In the genomic region with DNA sequence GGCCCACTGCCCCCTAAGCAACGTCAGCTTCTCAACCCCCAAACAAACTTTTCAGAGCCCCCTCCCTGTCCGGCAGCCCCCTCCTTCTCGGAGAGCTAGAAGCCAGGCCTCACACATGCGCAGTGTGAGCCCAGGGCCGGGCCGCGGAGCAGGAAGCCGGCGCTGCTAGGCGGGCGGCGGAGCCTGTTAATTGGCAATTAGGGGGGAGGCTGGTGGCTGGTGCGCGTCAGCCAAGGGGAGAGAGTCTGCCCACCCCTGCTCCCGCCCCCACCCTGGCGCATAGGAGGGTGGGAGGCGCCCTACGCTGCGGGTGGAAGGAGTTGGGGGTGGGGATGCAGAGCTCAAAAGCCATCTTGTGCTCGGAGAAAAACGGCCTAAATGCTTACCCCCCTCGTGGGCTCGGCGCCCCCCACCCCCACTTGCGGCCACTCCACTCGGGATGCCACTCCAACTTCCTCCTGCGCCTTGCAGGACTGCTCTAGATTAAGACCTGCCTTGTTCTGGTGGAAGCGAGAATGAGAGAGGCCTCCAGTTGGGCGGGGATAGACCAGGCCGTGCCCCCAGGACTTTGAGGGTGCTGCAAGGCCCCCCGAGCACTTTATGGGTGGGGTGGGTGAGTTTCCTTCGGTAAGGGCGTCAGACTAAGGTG, we compare ENCODE assay signal across 7 mouse cellular contexts. TPM values are rescaled to one million over a fixed set of nuclear protein-coding genes. Genes with fewer than 3 reads are reported as not detected.
DNase-seq lines count a peak whose midpoint lies in the region; ATAC-seq and TF ChIP-seq lines count a peak whose summit lies in the region.

No protein-coding gene starts in this region.

- no peak for DNase-seq in ES-E14 (ENCODE audit: low read depth, low spot score)
- peak; percentile 91 for DNase-seq in adrenal gland, adult 8-10 months
- no peak for DNase-seq in hindbrain, embryonic 10.5 days (ENCODE audit: low spot score)
- DNase-seq in midbrain, embryonic 14.5 days: peak; percentile 69
- DNase-seq in thymus, postnatal 4 days: peak; percentile 53

- no peaks in the 10 kb centered on the region for H3K36me3 ChIP-seq in ES-E14 (ENCODE audit: control insufficient read depth, insufficient read depth, low read length, poor library complexity, severe bottlenecking)
- H3K36me3 ChIP-seq in forebrain, embryonic 16.5 days (ENCODE audit: control insufficient read depth, insufficient read depth): no peaks in the 10 kb centered on the region
- no peaks in the 10 kb centered on the region for H3K36me3 ChIP-seq in hindbrain, embryonic 10.5 days
- no peaks in the 10 kb centered on the region for H3K36me3 ChIP-seq in limb, embryonic 13.5 days
- no peaks in the 10 kb centered on the region for H3K36me3 ChIP-seq in midbrain, embryonic 14.5 days (ENCODE audit: control insufficient read depth, insufficient read depth, low read length)

- no peak overlapping the region for H3K27ac ChIP-seq in ES-E14 (ENCODE audit: insufficient read depth, low read depth, low read length, poor library complexity, severe bottlenecking)
- no peak overlapping the region for H3K27ac ChIP-seq in forebrain, embryonic 16.5 days (ENCODE audit: low read length)
- H3K27ac ChIP-seq in hindbrain, embryonic 10.5 days: no peak overlapping the region
- peak overlapping the region; percentile 69 for H3K27ac ChIP-seq in limb, embryonic 13.5 days
- H3K27ac ChIP-seq in midbrain, embryonic 14.5 days (replicated peaks; ENCODE audit: low read depth, low read length): no peak overlapping the region

- peak overlapping the region; percentile 57 for H3K4me2 ChIP-seq in forebrain, embryonic 16.5 days (ENCODE audit: low read length)
- peak overlapping the region; percentile 78 for H3K4me2 ChIP-seq in limb, embryonic 13.5 days (replicated peaks)
- peak overlapping the region; percentile 49 for H3K4me2 ChIP-seq in midbrain, embryonic 14.5 days (ENCODE audit: low read length)

- peak overlapping the region; percentile 41 to 49 for H3K4me3 ChIP-seq in ES-E14 (ENCODE audit: insufficient read depth in 1 of 2, low read depth in 1 of 2, low read length in 2 of 2, poor library complexity in 1 of 2, severe bottlenecking in 1 of 2)
- peak overlapping the region; percentile 41 for H3K4me3 ChIP-seq in forebrain, embryonic 16.5 days (replicated peaks; ENCODE audit: low read length)
- peak overlapping the region; percentile 42 for H3K4me3 ChIP-seq in hindbrain, embryonic 10.5 days
- H3K4me3 ChIP-seq in limb, embryonic 13.5 days: peak overlapping the region; percentile 50
- peak overlapping the region; percentile 27 for H3K4me3 ChIP-seq in midbrain, embryonic 14.5 days (replicated peaks; ENCODE audit: low read depth, low read length)

- peaks cover 0 to 3% of the 10 kb centered on the region in 2 experiments; a peak in 1 of 4 replicates for H3K4me1 ChIP-seq in ES-E14 (ENCODE audit: control insufficient read depth in 2 of 2, insufficient read depth in 2 of 2, low read length in 2 of 2, poor library complexity in 1 of 2)
- peaks cover 10% of the 10 kb centered on the region for H3K4me1 ChIP-seq in forebrain, embryonic 16.5 days (replicated peaks; ENCODE audit: control insufficient read depth, insufficient read depth, low read length)
- peaks cover 9% of the 10 kb centered on the region for H3K4me1 ChIP-seq in hindbrain, embryonic 10.5 days (replicated peaks)
- H3K4me1 ChIP-seq in limb, embryonic 13.5 days: peaks cover 55% of the 10 kb centered on the region
- no peaks in the 10 kb centered on the region for H3K4me1 ChIP-seq in midbrain, embryonic 14.5 days (ENCODE audit: control insufficient read depth, insufficient read depth, low read length)

- H3K9ac ChIP-seq in ES-E14 (ENCODE audit: insufficient read depth, low read depth, low read length, poor library complexity, severe bottlenecking): no peak overlapping the region
- peak overlapping the region; percentile 37; the same call in 1 of the 2 replicates for H3K9ac ChIP-seq in forebrain, embryonic 16.5 days (replicated peaks; ENCODE audit: low read depth, low read length)
- H3K9ac ChIP-seq in limb, embryonic 13.5 days: peak overlapping the region; percentile 60
- H3K9ac ChIP-seq in midbrain, embryonic 14.5 days (replicated peaks; ENCODE audit: low read length): no peak overlapping the region

- under 1% methylated on average over 33 of the region's 33 CpGs for WGBS in forebrain, embryonic 16.5 days
- under 1% methylated on average over 33 of the region's 33 CpGs for WGBS in hindbrain, embryonic 10.5 days
- under 1% methylated on average over 33 of the region's 33 CpGs for WGBS in limb, embryonic 13.5 days
- 1% methylated on average over 33 of the region's 33 CpGs for WGBS in midbrain, embryonic 14.5 days

- in situ Hi-C loops in ES-E14 (cut with MboI; ENCODE audit: low sequenced_read_pairs in 2 of 2, unreplicated experiment in 2 of 2): loop anchor here (5.0 to 25.0 kb wide), 2 partner anchors 37 to 313 kb away; partner anchors contain the start of gene Gpr84 (in 1 of the 2)

- peak; percentile 85 for ATAC-seq in forebrain, embryonic 16.5 days
- peak; percentile 66 for ATAC-seq in limb, embryonic 13.5 days (ENCODE audit: low FRiP score, low read depth)
- ATAC-seq in midbrain, embryonic 14.5 days (ENCODE audit: low FRiP score, low TSS enrichment): no peak

- no peaks in the 10 kb centered on the region for H3K9me3 ChIP-seq in ES-E14 (ENCODE audit: control insufficient read depth, insufficient read depth, low read depth, low read length)
- H3K9me3 ChIP-seq in forebrain, embryonic 16.5 days (ENCODE audit: control insufficient read depth, low read length): no peaks in the 10 kb centered on the region
- H3K9me3 ChIP-seq in hindbrain, embryonic 10.5 days: no peaks in the 10 kb centered on the region
- no peaks in the 10 kb centered on the region for H3K9me3 ChIP-seq in limb, embryonic 13.5 days
- no peaks in the 10 kb centered on the region for H3K9me3 ChIP-seq in midbrain, embryonic 14.5 days (ENCODE audit: control insufficient read depth, low read length)

- peaks cover 98% of the 10 kb centered on the region for H3K27me3 ChIP-seq in forebrain, embryonic 16.5 days (replicated peaks; ENCODE audit: control insufficient read depth, insufficient read depth, low read length)
- H3K27me3 ChIP-seq in hindbrain, embryonic 10.5 days (ENCODE audit: insufficient read depth, poor library complexity, severe bottlenecking): peaks cover 100% of the 10 kb centered on the region
- peaks cover 99% of the 10 kb centered on the region for H3K27me3 ChIP-seq in limb, embryonic 13.5 days
- H3K27me3 ChIP-seq in midbrain, embryonic 14.5 days (ENCODE audit: control insufficient read depth, insufficient read depth, low read length): peaks cover 99% of the 10 kb centered on the region

TF ChIP-seq in ES-E14, 5 proteins besides CTCF, POLR2A, EP300 and RAD21:
- TF ChIP-seq CHD2 (IDR thresholded peaks at IDR 0.05; ENCODE audit: low read depth, low read length) (no peak), ZC3H11A (IDR thresholded peaks at IDR 0.05; ENCODE audit: borderline replicate concordance, low read depth, low read length) (no peak), ZNF384 (IDR thresholded peaks at IDR 0.05; ENCODE audit: low read depth, low read length) (no peak)
TF ChIP-seq in ES-E14: peak in this region for 0.

RNA-seq across cellular contexts. Expression of gene Hoxc6, which starts 1.2 kb away (rescaled TPM):
- total RNA-seq in ES-E14 (2012; rRNA removed): 0.32 and 0.58 TPM in 2 replicates
- total RNA-seq in adrenal gland, adult 8-10 months (2022): 10 to 100 TPM; 52.9 to 79.0 (median 59.6) TPM
- polyA plus RNA-seq in forebrain, embryonic 16.5 days (2015; fragmentation: Nextera tagmentation; extraction: Ambion mirVana): not detected in 2 replicates
- not detected in 2 replicates for polyA plus RNA-seq in hindbrain, embryonic 10.5 days (2016; fragmentation: Nextera tagmentation; extraction: Ambion mirVana)
- 2.5 and 2.8 TPM in 2 replicates for polyA plus RNA-seq in limb, embryonic 13.5 days (2015; fragmentation: Nextera tagmentation; extraction: Ambion mirVana)
- polyA plus RNA-seq in midbrain, embryonic 14.5 days (2014; fragmentation: Nextera tagmentation; extraction: Ambion mirVana): not detected in 2 replicates

RNA-seq across cellular contexts. Expression of gene Hoxc8, which starts 8.9 kb away (rescaled TPM):
- 0.22 TPM in 1 of 2 replicates, not detected in the other for total RNA-seq in ES-E14 (2012; rRNA removed)
- total RNA-seq in adrenal gland, adult 8-10 months (2022): 10 to 100 TPM; 30.1 to 35.8 (median 32.2) TPM
- polyA plus RNA-seq in forebrain, embryonic 16.5 days (2015; fragmentation: Nextera tagmentation; extraction: Ambion mirVana): not detected in 2 replicates
- not detected in 2 replicates for polyA plus RNA-seq in hindbrain, embryonic 10.5 days (2016; fragmentation: Nextera tagmentation; extraction: Ambion mirVana)
- polyA plus RNA-seq in limb, embryonic 13.5 days (2015; fragmentation: Nextera tagmentation; extraction: Ambion mirVana): 2.7 and 3.0 TPM in 2 replicates
- not detected in 2 replicates for polyA plus RNA-seq in midbrain, embryonic 14.5 days (2014; fragmentation: Nextera tagmentation; extraction: Ambion mirVana)

RNA-seq across cellular contexts. Expression of gene Hoxc4, which starts 19.4 kb away (rescaled TPM):
- 0.31 TPM in 1 of 2 replicates, not detected in the other for total RNA-seq in ES-E14 (2012; rRNA removed)
- 10 to 100 TPM in 2 of 4 experiments, 1 to 10 TPM in 2; 5.0 to 17.9 (median 10.8) TPM for total RNA-seq in adrenal gland, adult 8-10 months (2022)
- polyA plus RNA-seq in forebrain, embryonic 16.5 days (2015; fragmentation: Nextera tagmentation; extraction: Ambion mirVana): not detected in 2 replicates
- polyA plus RNA-seq in hindbrain, embryonic 10.5 days (2016; fragmentation: Nextera tagmentation; extraction: Ambion mirVana): 1.5 and 29.6 TPM in 2 replicates
- polyA plus RNA-seq in limb, embryonic 13.5 days (2015; fragmentation: Nextera tagmentation; extraction: Ambion mirVana): 4.8 and 4.9 TPM in 2 replicates
- not detected in 2 replicates for polyA plus RNA-seq in midbrain, embryonic 14.5 days (2014; fragmentation: Nextera tagmentation; extraction: Ambion mirVana)

RNA-seq across cellular contexts. Expression of gene Hoxc9, which starts 23.1 kb away (rescaled TPM):
- 0.54 TPM in 1 of 2 replicates, not detected in the other for total RNA-seq in ES-E14 (2012; rRNA removed)
- total RNA-seq in adrenal gland, adult 8-10 months (2022): under 1 TPM; 0.52 to 0.99 (median 0.83) TPM
- polyA plus RNA-seq in forebrain, embryonic 16.5 days (2015; fragmentation: Nextera tagmentation; extraction: Ambion mirVana): not detected in 2 replicates
- not detected in 2 replicates for polyA plus RNA-seq in hindbrain, embryonic 10.5 days (2016; fragmentation: Nextera tagmentation; extraction: Ambion mirVana)
- polyA plus RNA-seq in limb, embryonic 13.5 days (2015; fragmentation: Nextera tagmentation; extraction: Ambion mirVana): 1.7 and 2.1 TPM in 2 replicates
- not detected in 2 replicates for polyA plus RNA-seq in midbrain, embryonic 14.5 days (2014; fragmentation: Nextera tagmentation; extraction: Ambion mirVana)

RNA-seq across cellular contexts. Expression of gene Hoxc5, which starts 32.1 kb away (rescaled TPM):
- 0.22 TPM in 1 of 2 replicates, not detected in the other for total RNA-seq in ES-E14 (2012; rRNA removed)
- 10 to 100 TPM in 2 of 4 experiments, 1 to 10 TPM in 2; 6.4 to 16.0 (median 11.4) TPM for total RNA-seq in adrenal gland, adult 8-10 months (2022)
- not detected in 2 replicates for polyA plus RNA-seq in forebrain, embryonic 16.5 days (2015; fragmentation: Nextera tagmentation; extraction: Ambion mirVana)
- polyA plus RNA-seq in hindbrain, embryonic 10.5 days (2016; fragmentation: Nextera tagmentation; extraction: Ambion mirVana): 0.37 and 10.8 TPM in 2 replicates
- polyA plus RNA-seq in limb, embryonic 13.5 days (2015; fragmentation: Nextera tagmentation; extraction: Ambion mirVana): 5.2 and 6.7 TPM in 2 replicates
- 0.12 TPM in 1 of 2 replicates, not detected in the other for polyA plus RNA-seq in midbrain, embryonic 14.5 days (2014; fragmentation: Nextera tagmentation; extraction: Ambion mirVana)

Comparison
In these comparisons a context has a peak if more than half of its experiments do, and no peak if none do; other contexts are left out.
1. DNase-seq: peak in adrenal gland, adult 8-10 months (single experiment), midbrain, embryonic 14.5 days (single experiment) and thymus, postnatal 4 days (single experiment); none in ES-E14 (single experiment) and hindbrain, embryonic 10.5 days (single experiment).
2. H3K9ac ChIP-seq: peak in forebrain, embryonic 16.5 days (single experiment) and limb, embryonic 13.5 days (single experiment); none in ES-E14 (single experiment) and midbrain, embryonic 14.5 days (single experiment).
3. Peak in every context shown above with its lines, with median percentiles within 50 percentile points of each other: H3K4me3 ChIP-seq and H3K4me2 ChIP-seq.